Mouse (Mus musculus): ENCODE results near the gene Otulin.

- TF ChIP-seq CTCF (IDR thresholded peaks at IDR 0.05; ENCODE audit: low read depth, low read length): no peak
- no peak for TF ChIP-seq POLR2A (IDR thresholded peaks at IDR 0.05; ENCODE audit: extremely low read depth, insufficient read depth, low read length)
Measured at GRCm38 (mm10) chr15:27645250-27645649, 14.8 kb upstream of the Otulin start.

Data from liver, adult 2 months (tissue).